Mouse (Mus musculus): Measurements from ENCODE around the gene Gm853.

- TF ChIP-seq CTCF (conservative IDR thresholded peaks at IDR 0.05; ENCODE audit: low read length) (no peak), NANOG (IDR thresholded peaks at IDR 0.05; ENCODE audit: borderline replicate concordance, low read length) (no peak), POU5F1 (IDR thresholded peaks at IDR 0.05; ENCODE audit: borderline replicate concordance, low read length) (no peak)
Observed at GRCm38 (mm10) chr4:130236361-130236760, 14.2 kb upstream of the Gm853 start.

All from E14TG2a.4 (cell line).